Mouse (Mus musculus): Measurements from ENCODE around the gene Cnbd2. TPM values are rescaled to one million over a fixed set of nuclear protein-coding genes. Genes with fewer than 3 reads are reported as not detected.

Gene Cnbd2
- total RNA-seq, 2 experiments from 2014 or later = 0.89 to 1.0 TPM

Small RNAs within 50 kb of the gene (microRNA-seq; reads per million reads assigned to microRNA genes)
- not detected for gene Gm22758
- gene Gm22759 = not detected

Other genes starting within 250 kb of the Cnbd2 start
- gene Spag4, start 247.1 kb upstream of the Cnbd2 start, total RNA-seq (2021) = under 1 TPM; 0.36 to 0.91 TPM
- gene Cpne1, start 200.3 kb upstream of the Cnbd2 start, total RNA-seq (2021) = 1 to 10 TPM; 7.4 to 9.5 TPM
- 1 to 10 TPM; 5.5 to 7.0 TPM for gene Rbm12, start 200.3 kb upstream of the Cnbd2 start, total RNA-seq (2021)
- 1 to 10 TPM; 3.0 to 5.8 TPM for gene Gm28036, start 185.2 kb upstream of the Cnbd2 start, total RNA-seq (2021)
- gene Romo1, start 168.3 kb upstream of the Cnbd2 start, total RNA-seq (2021) = 100 to 1,000 TPM; 246 to 250 TPM
- gene Nfs1, start 168.1 kb upstream of the Cnbd2 start, total RNA-seq (2021) = 10 to 100 TPM; 75.7 to 77.7 TPM
- 100 to 1,000 TPM in 1 of 2 experiments, 10 to 100 TPM in 1; 89.8 to 104 TPM for gene Rbm39, start 132.1 kb upstream of the Cnbd2 start, total RNA-seq (2021)
- gene Phf20, start 115.8 kb upstream of the Cnbd2 start, total RNA-seq (2021) = 10 to 100 TPM; 30.0 to 32.8 TPM
- 10 to 100 TPM; 64.7 to 64.8 TPM for gene Scand1, start 405 bp downstream of the Cnbd2 start, total RNA-seq (2021)
- 1 to 10 TPM; 4.6 to 4.8 TPM for gene Epb41l1, start 108.6 kb downstream of the Cnbd2 start, total RNA-seq (2021)
- gene Aar2, start 235.3 kb downstream of the Cnbd2 start, total RNA-seq (2021) = 10 to 100 TPM; 22.9 to 23.0 TPM

All from gastrocnemius, adult 18-20 months (tissue).